Mouse (Mus musculus) heart, postnatal 0 days (tissue): ENCODE results near the gene Sbds. TPM values are rescaled to one million over a fixed set of nuclear protein-coding genes. Genes with fewer than 3 reads are reported as not detected.

Experiments
- ATAC-seq: fragments of 200-750 bp; cut with Nextera tagmentation; 2 replicates; pipeline ENCODE4 v1.8.0; 2017; ENCODE audit warnings: low read depth, moderate number of reproducible peaks, moderate library complexity; ENCODE audit not compliant: insufficient read depth
- DNase-seq: peaks from one replicate; pipeline ENCODE4 v3.0.0-alpha.2; 2016; ENCODE audit warnings: low spot score
- H3K27ac ChIP-seq: fragments of 300-500 bp; sonication (generic); 2 replicates; pipeline ENCODE4 v1.5.1; 2014; ENCODE audit warnings: low read depth, mild to moderate bottlenecking
- H3K27me3 ChIP-seq: fragments of 300-500 bp; sonication (generic); 2 replicates; pipeline ENCODE4 v1.6.1; 2014; ENCODE audit warnings: low read length, mixed read lengths; ENCODE audit not compliant: control insufficient read depth, insufficient read depth
- H3K36me3 ChIP-seq: fragments of 300-500 bp; sonication (generic); replicated peaks from 2 replicates; pipeline ENCODE4 v1.6.1; 2014; ENCODE audit warnings: low read length, mixed read lengths; ENCODE audit not compliant: control insufficient read depth, insufficient read depth
- H3K4me1 ChIP-seq: fragments of 300-500 bp; sonication (generic); 2 replicates; pipeline ENCODE4 v1.6.1; 2014; ENCODE audit warnings: antibody characterized with exemption; ENCODE audit not compliant: control insufficient read depth, insufficient read depth
- H3K4me2 ChIP-seq: fragments of 300-500 bp; sonication (generic); 2 replicates; pipeline ENCODE4 v1.6.1; 2014; ENCODE audit warnings: low read depth, mild to moderate bottlenecking, low read length, moderate library complexity
- H3K4me3 ChIP-seq: fragments of 300-500 bp; sonication (generic); 2 replicates; pipeline ENCODE4 v1.5.1; 2014; ENCODE audit warnings: low read depth, low read length
- H3K9ac ChIP-seq: fragments of 300-500 bp; sonication (generic); replicated peaks from 2 replicates; pipeline ENCODE4 v1.6.1; 2014; ENCODE audit warnings: low read depth, low read length, mixed read lengths
- H3K9me3 ChIP-seq: fragments of 300-500 bp; sonication (generic); replicated peaks from 2 replicates; pipeline ENCODE4 v1.6.1; 2016; ENCODE audit warnings: low read length; ENCODE audit not compliant: control insufficient read depth
- CTCF ChIP-seq: IDR thresholded peaks from 2 replicates; pipeline ENCODE4 v1.5.1; 2016; ENCODE audit warnings: antibody characterized with exemption, control low read depth, low read depth
- EP300 ChIP-seq: IDR thresholded peaks from 2 replicates; pipeline ENCODE4 v1.6.1; 2016; ENCODE audit warnings: antibody characterized with exemption, low read depth
- WGBS: fragments of 180-500 bp; shearing (Covaris S2); extraction: QIAGEN DNeasy Blood & Tissue Kit; methylation state at CpG from one replicate; pipeline ENCODE4 v1.1.7; 2014; 5-methylcytosine and 5-hydroxymethylcytosine counted together
- polyA plus RNA-seq: library from polyadenylated mRNA; unstranded; fragments of >200 nt; fragmentation: Nextera tagmentation; extraction: Ambion mirVana; gene quantifications from 2 replicates; pipeline ENCODE4 v1.2.1, GENCODE M21; 2015
- total RNA-seq: library from RNA; depleted of rRNA; stranded (reverse); fragments of >200 nt; gene quantifications from 2 replicates; pipeline ENCODE4 v1.2.3, GENCODE M21; 2014; ENCODE audit warnings: low replicate concordance

Sbds gene
- total and polyA plus RNA-seq, 2 experiments from 2014 or later, result 15.7 to 57.6 TPM

DNA sequence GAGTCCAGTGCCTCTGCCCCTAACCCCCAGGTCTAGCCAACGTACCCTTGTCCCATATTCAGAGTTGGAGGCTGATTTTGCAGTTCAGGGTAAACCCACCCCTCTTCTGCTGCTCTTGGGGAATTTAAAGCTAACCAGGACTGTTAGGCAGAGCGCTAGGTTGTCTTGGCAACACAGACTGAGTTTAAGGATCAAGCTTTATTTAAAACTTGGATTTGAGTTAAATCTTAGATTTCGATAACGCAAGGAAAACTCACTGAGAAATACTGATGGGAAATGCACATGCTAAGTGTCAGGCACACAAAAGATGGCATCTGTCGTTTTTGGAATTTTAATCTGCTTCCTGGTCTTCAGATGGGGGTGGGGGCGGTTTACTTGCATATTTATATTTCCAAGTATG is 39.3 kb upstream of the Sbds start:
- no peak overlapping the region for H3K4me2 ChIP-seq
- H3K27ac ChIP-seq, result no peak overlapping the region
- TF ChIP-seq CTCF, result no peak
- no peak for TF ChIP-seq EP300
- no peak for DNase-seq
- no peaks in the 10 kb centered on the region for H3K9me3 ChIP-seq
- H3K9ac ChIP-seq, result no peak overlapping the region
- ATAC-seq, result no peak
- WGBS, result 86% methylated on average over 6 of the region's 6 CpGs
- H3K4me1 ChIP-seq, result no peaks in the 10 kb centered on the region
- H3K36me3 ChIP-seq, result peaks cover 40% of the 10 kb centered on the region
- H3K27me3 ChIP-seq, result no peaks in the 10 kb centered on the region
- H3K4me3 ChIP-seq, result no peak overlapping the region

DNA sequence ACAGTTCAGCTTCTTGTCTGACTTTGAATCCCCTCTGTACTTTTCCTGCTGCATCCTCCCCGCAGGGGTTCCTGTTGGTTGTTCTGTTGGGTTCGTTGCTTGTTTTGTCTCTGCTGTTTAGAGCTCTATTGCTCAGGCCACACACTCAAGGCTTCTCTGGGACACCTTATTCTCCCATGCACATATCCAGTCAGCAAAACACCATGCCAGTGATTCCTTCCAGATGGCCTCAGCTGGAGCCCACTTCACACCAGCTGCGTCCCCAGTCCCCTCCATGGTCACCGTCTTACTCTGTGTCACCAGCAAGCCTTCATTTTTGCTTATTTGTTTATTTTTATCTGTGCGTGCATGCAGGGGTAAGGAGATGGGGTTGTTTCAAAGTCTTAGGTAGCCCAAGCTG is 38.6 kb upstream of the Sbds start:
- Histone ChIP-seq H3K9ac (no peak overlapping the region), H3K4me2 (no peak overlapping the region), H3K36me3 (peaks cover 39% of the 10 kb centered on the region), H3K4me1 (no peaks in the 10 kb centered on the region), H3K27me3 (no peaks in the 10 kb centered on the region), H3K27ac (no peak overlapping the region), H3K4me3 (no peak overlapping the region), H3K9me3 (no peaks in the 10 kb centered on the region)
- TF ChIP-seq EP300 (no peak), CTCF (no peak)
- DNase-seq, result no peak
- 84% methylated on average over 5 of the region's 5 CpGs for WGBS
- ATAC-seq, result no peak

DNA sequence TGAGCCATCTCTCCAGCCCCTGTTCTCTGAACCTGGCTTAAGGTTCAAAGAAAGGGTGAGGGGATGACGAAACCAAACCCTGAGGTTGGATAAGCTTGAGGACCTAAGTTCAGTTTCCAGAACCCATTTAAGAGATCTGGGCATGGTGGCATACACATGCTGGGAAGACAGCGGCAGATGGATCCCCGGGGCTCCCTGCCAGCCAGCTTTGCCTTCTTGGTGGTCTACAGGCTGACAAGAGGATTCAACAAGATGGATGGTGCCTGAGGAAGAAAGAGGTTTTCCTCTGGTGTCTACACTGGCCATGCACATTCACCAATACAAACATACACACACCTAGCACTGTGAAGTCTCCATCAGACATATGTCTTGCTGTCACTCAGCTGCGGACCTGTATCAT is 37.6 kb upstream of the Sbds start:
- Histone ChIP-seq H3K4me1 (no peaks in the 10 kb centered on the region), H3K4me3 (no peak overlapping the region), H3K9me3 (no peaks in the 10 kb centered on the region), H3K27me3 (no peaks in the 10 kb centered on the region), H3K9ac (no peak overlapping the region), H3K27ac (no peak overlapping the region), H3K36me3 (peaks cover 41% of the 10 kb centered on the region), H3K4me2 (no peak overlapping the region)
- no peak for TF ChIP-seq EP300
- no peak for TF ChIP-seq CTCF
- no peak for DNase-seq
- 97% methylated on average over 4 of the region's 4 CpGs for WGBS
- ATAC-seq, result no peak

DNA sequence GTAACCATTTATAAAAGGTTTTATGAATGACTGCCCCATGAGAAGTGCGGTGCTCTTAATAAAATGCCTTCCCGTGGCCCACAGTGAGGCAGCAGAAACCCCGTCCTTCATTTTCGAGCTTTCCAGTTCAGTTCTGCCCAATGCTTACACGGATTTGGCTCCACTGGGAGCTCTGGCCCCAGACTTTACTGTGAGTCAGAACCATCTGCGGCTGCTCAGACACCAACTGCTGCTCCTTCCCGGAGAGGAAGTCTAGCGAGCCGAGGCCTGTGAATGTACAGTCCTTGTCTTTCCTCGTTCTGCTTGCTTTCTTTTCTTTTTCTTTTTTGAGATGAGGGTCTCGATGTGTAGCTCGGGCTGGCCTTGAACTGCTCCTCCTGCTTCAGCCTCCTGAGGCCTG is 35.4 kb upstream of the Sbds start:
- TF ChIP-seq CTCF (no peak), EP300 (no peak)
- Histone ChIP-seq H3K4me2 (no peak overlapping the region), H3K36me3 (peaks cover 37% of the 10 kb centered on the region), H3K27me3 (no peaks in the 10 kb centered on the region), H3K9me3 (no peaks in the 10 kb centered on the region), H3K9ac (no peak overlapping the region), H3K27ac (no peak overlapping the region), H3K4me3 (no peak overlapping the region), H3K4me1 (no peaks in the 10 kb centered on the region)
- ATAC-seq, result no peak
- no peak for DNase-seq
- 92% methylated on average over 12 of the region's 12 CpGs for WGBS

DNA sequence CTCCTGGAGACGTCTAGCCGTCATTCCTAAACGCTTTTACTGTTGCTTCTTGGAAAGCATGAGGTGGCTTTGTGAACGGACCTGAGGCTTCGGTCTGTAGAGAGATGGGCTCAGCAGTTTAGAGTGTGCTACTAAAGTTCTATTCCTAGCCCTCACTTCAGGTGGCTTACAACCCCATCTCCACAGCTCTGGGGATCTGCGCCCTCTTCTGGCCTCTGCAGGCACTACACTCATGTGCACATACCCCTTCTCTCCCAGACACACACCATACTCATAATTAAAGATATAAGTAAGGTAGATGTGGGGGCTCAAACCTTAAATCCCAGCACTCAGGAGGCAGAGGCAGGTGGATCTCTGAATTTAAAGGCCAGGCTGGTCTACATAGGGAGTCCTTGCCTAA is 34.9 kb upstream of the Sbds start:
- ATAC-seq, result no peak
- no peaks in the 10 kb centered on the region for H3K9me3 ChIP-seq
- no peak for DNase-seq
- no peak overlapping the region for H3K9ac ChIP-seq
- TF ChIP-seq CTCF, result no peak
- 98% methylated on average over 6 of the region's 6 CpGs for WGBS
- H3K4me2 ChIP-seq, result no peak overlapping the region
- no peak overlapping the region for H3K4me3 ChIP-seq
- no peak overlapping the region for H3K27ac ChIP-seq
- peaks cover 37% of the 10 kb centered on the region for H3K36me3 ChIP-seq
- no peaks in the 10 kb centered on the region for H3K4me1 ChIP-seq
- no peaks in the 10 kb centered on the region for H3K27me3 ChIP-seq

DNA sequence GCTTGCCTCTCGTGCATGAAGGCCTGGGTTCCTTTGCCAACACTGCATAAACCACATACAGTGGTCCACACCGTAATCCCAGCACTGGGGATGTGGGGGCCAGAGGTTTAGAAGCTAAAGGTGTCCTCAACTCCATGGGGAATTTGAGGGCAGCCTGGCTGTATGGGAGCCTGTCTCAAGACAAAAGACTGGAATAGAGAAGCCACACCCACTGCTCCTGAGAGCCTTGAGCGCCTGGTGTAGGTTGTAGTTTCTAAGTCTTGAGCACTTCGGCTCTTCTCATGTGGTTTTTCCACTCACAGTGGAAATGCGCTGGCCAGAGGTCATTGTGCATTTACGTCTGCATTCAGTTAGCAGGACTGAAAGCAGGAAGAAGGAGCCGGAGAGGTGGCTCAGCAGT is 32.8 kb upstream of the Sbds start:
- DNase-seq (no peak), ATAC-seq (no peak)
- Histone ChIP-seq H3K4me3 (no peak overlapping the region), H3K4me2 (no peak overlapping the region), H3K36me3 (peaks cover 52% of the 10 kb centered on the region), H3K27me3 (no peaks in the 10 kb centered on the region), H3K4me1 (no peaks in the 10 kb centered on the region), H3K9me3 (no peaks in the 10 kb centered on the region), H3K9ac (no peak overlapping the region), H3K27ac (no peak overlapping the region)
- 94% methylated on average over 7 of the region's 7 CpGs for WGBS
- TF ChIP-seq EP300 (no peak), CTCF (no peak)
